Mouse (Mus musculus): ENCODE data around the gene Atf7. TPM values are rescaled to one million over a fixed set of nuclear protein-coding genes. Genes with fewer than 3 reads are reported as not detected.
"Not testable (repeated sequence)": the region's sequence is repeated elsewhere in the genome, so short reads cannot be mapped to it uniquely, and the experiment has no call there.

Gene Atf7
- total and polyA plus RNA-seq, 3 experiments = 49.9 to 77.6 (median 49.9) TPM

DNA sequence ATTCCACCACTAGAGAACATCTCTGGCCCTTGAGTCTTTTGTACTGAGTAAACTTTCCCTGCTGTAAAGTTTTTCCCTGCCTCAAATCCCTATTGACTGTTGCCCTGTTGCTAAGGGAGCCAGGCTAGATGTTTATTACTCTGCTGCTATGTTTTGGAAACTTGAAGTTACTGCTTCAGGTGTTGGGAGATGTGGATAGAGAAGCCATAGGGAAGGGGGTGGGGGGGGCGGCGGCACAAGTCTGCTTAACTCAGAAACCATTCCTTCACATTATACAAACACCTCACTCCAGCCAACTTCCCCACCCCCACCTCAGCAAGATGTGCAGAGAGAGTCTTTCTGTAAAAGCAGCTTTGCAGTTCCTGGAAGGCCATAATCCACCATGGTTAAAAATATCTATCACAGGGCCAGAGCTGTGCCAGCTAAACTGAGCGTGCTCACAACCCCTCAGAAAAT, 32.7 kb upstream of the Atf7 start:
- peak overlapping the region; percentile 11 for H3K9ac ChIP-seq (ENCODE audit: low read depth, low read length)
- 40% methylated on average over 3 of the region's 3 CpGs for WGBS
- DNase-seq = peak in 1 of 2 experiments; percentile 21
- no peaks in the 10 kb centered on the region for H3K27me3 ChIP-seq (ENCODE audit: control insufficient read depth, insufficient read depth, low read length)
- H3K4me3 ChIP-seq = no peak overlapping the region
- intact Hi-C loops (cut with DNase I) = no loop called here
- H3K27ac ChIP-seq = peak overlapping the region; percentile 82
- peaks cover 3% of the 10 kb centered on the region for H3K4me1 ChIP-seq (ENCODE audit: control insufficient read depth, insufficient read depth, low read length)
- no peaks in the 10 kb centered on the region for H3K79me2 ChIP-seq (replicated peaks; ENCODE audit: control insufficient read depth, insufficient read depth, low read length)
- TF ChIP-seq EP300 (IDR thresholded peaks at IDR 0.05; ENCODE audit: insufficient read depth, low read depth, low read length) = no peak
- TF ChIP-seq CTCF (IDR thresholded peaks at IDR 0.05) = no peak
- TF ChIP-seq POLR2A (IDR thresholded peaks at IDR 0.05; ENCODE audit: insufficient read depth, low read depth, low read length) = no peak
- peaks cover 20% of the 10 kb centered on the region for H3K36me3 ChIP-seq (ENCODE audit: control insufficient read depth, insufficient read depth, low read length)

DNA sequence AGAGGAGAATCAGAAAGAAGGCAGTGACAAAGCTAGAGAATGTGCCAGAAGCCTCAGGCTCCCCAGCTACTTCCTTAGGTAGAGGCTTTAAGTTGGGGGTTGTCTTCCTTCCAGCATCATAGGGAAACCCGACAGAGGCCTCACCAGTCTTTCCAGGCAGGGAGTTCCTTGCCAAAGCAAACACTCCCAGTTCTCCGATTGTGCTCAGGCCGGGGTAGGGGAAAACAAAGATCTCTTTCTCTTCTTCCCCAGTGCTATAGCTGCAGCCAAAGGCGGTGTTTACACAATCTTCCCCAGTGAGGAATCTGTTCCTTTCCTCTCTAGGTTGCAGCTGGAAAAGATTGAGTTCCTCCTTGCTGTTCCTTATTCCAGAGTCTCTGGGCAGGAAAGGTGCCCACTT, 31.4 kb upstream of the Atf7 start:
- intact Hi-C loops (cut with DNase I) = no loop called here

GRCm38 (mm10) chr15:102651928-102652660, 26.8 kb upstream of the Atf7 start:
- WGBS = 79% methylated on average over 9 of the region's 9 CpGs
- H3K4me3 ChIP-seq; H3K79me2 ChIP-seq (replicated peaks; ENCODE audit: control insufficient read depth, insufficient read depth, low read length); intact Hi-C loops (cut with DNase I); H3K4me1 ChIP-seq (ENCODE audit: control insufficient read depth, insufficient read depth, low read length); H3K9ac ChIP-seq (ENCODE audit: low read depth, low read length); H3K27me3 ChIP-seq (ENCODE audit: control insufficient read depth, insufficient read depth, low read length); H3K27ac ChIP-seq; H3K36me3 ChIP-seq (ENCODE audit: control insufficient read depth, insufficient read depth, low read length); DNase-seq: not testable (repeated sequence)

More for the DNA sequence above, 31.4 kb upstream of the Atf7 start:
- Histone ChIP-seq H3K9ac (ENCODE audit: low read depth, low read length) (peak overlapping the region; percentile 37; the same call in 1 of the 2 replicates), H3K4me3 (no peak overlapping the region), H3K4me1 (ENCODE audit: control insufficient read depth, insufficient read depth, low read length) (peaks cover 3% of the 10 kb centered on the region), H3K27me3 (ENCODE audit: control insufficient read depth, insufficient read depth, low read length) (no peaks in the 10 kb centered on the region), H3K36me3 (ENCODE audit: control insufficient read depth, insufficient read depth, low read length) (peaks cover 10% of the 10 kb centered on the region), H3K79me2 (replicated peaks; ENCODE audit: control insufficient read depth, insufficient read depth, low read length) (no peaks in the 10 kb centered on the region), H3K27ac (peak overlapping the region; percentile 82)
- DNase-seq = peak; percentile 34 to 53
- TF ChIP-seq EP300 (IDR thresholded peaks at IDR 0.05; ENCODE audit: insufficient read depth, low read depth, low read length) (no peak), POLR2A (IDR thresholded peaks at IDR 0.05; ENCODE audit: insufficient read depth, low read depth, low read length) (no peak), CTCF (IDR thresholded peaks at IDR 0.05) (no peak)
- WGBS = 19% methylated on average over 4 of the region's 4 CpGs

DNA sequence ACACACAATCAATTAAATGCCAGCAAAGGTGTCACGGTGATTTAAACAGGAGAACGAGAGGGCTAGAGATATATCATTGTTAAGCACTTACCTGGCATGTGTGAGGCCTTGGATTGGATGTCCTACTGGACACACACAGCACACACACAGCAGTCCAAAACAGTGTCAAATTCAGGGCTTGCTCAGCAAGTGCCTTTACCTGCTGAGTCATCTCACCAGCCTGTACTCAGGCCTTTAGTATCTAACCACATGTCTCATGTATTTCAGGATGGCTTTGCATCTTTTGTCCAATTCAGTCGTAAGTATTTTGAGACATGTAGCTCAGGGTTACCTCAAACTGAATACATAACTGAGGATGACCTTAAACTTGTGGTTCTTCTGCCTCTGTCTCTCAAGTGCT, 25.8 kb upstream of the Atf7 start:
- TF ChIP-seq POLR2A (IDR thresholded peaks at IDR 0.05; ENCODE audit: insufficient read depth, low read depth, low read length) = no peak
- TF ChIP-seq EP300 (IDR thresholded peaks at IDR 0.05; ENCODE audit: insufficient read depth, low read depth, low read length) = no peak
- no peak for TF ChIP-seq CTCF (IDR thresholded peaks at IDR 0.05)
- H3K27me3 ChIP-seq (ENCODE audit: control insufficient read depth, insufficient read depth, low read length) = no peaks in the 10 kb centered on the region
- DNase-seq = no peak
- 83% methylated on average over 3 of the region's 3 CpGs for WGBS
- H3K79me2 ChIP-seq (replicated peaks; ENCODE audit: control insufficient read depth, insufficient read depth, low read length) = no peaks in the 10 kb centered on the region
- H3K4me1 ChIP-seq (ENCODE audit: control insufficient read depth, insufficient read depth, low read length) = no peaks in the 10 kb centered on the region; the same call in 1 of the 2 replicates
- intact Hi-C loops (cut with DNase I) = no loop called here
- H3K4me3 ChIP-seq = no peak overlapping the region
- H3K27ac ChIP-seq = no peak overlapping the region
- no peak overlapping the region for H3K9ac ChIP-seq (ENCODE audit: low read depth, low read length)
- no peaks in the 10 kb centered on the region for H3K36me3 ChIP-seq (ENCODE audit: control insufficient read depth, insufficient read depth, low read length)

GRCm38 (mm10) chr15:102635817-102636216, 10.6 kb upstream of the Atf7 start:
- DNase-seq = no peak
- no peaks in the 10 kb centered on the region for H3K4me1 ChIP-seq (ENCODE audit: control insufficient read depth, insufficient read depth, low read length)
- no peaks in the 10 kb centered on the region for H3K27me3 ChIP-seq (ENCODE audit: control insufficient read depth, insufficient read depth, low read length)
- no peak overlapping the region for H3K27ac ChIP-seq
- H3K79me2 ChIP-seq (replicated peaks; ENCODE audit: control insufficient read depth, insufficient read depth, low read length) = no peaks in the 10 kb centered on the region
- H3K36me3 ChIP-seq (ENCODE audit: control insufficient read depth, insufficient read depth, low read length) = no peaks in the 10 kb centered on the region
- H3K9ac ChIP-seq (ENCODE audit: low read depth, low read length) = no peak overlapping the region
- TF ChIP-seq EP300 (IDR thresholded peaks at IDR 0.05; ENCODE audit: insufficient read depth, low read depth, low read length) = no peak
- no peak for TF ChIP-seq POLR2A (IDR thresholded peaks at IDR 0.05; ENCODE audit: insufficient read depth, low read depth, low read length)
- no peak for TF ChIP-seq CTCF (IDR thresholded peaks at IDR 0.05)
- intact Hi-C loops (cut with DNase I) = no loop called here
- H3K4me3 ChIP-seq = no peak overlapping the region
- WGBS = 74% methylated on average over 3 of the region's 3 CpGs

DNA sequence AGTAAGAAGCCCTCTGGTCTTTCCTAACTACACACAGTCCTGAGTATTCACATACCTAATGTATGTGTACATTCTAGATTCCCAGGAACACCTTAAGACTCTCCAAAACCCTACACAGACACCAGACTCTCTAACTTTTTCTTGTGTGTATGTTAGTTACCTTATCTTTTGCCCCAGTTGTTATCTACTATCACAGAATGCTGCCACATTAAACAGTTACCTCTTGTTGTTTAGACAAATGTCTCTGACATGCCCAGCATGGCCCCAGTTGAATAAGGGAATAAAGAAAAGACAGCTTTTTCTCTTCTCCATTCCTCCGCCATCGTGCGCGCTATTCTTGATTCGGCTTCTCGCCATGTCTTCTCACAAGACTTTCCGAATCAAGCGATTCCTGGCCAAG, 9.4 kb upstream of the Atf7 start:
- no peaks in the 10 kb centered on the region for H3K36me3 ChIP-seq (ENCODE audit: control insufficient read depth, insufficient read depth, low read length)
- no peak overlapping the region for H3K27ac ChIP-seq
- DNase-seq = no peak
- 92% methylated on average over 8 of the region's 8 CpGs for WGBS
- H3K27me3 ChIP-seq (ENCODE audit: control insufficient read depth, insufficient read depth, low read length) = no peaks in the 10 kb centered on the region
- H3K4me3 ChIP-seq = no peak overlapping the region
- no peaks in the 10 kb centered on the region for H3K79me2 ChIP-seq (replicated peaks; ENCODE audit: control insufficient read depth, insufficient read depth, low read length)
- no peaks in the 10 kb centered on the region for H3K4me1 ChIP-seq (ENCODE audit: control insufficient read depth, insufficient read depth, low read length)
- no peak overlapping the region for H3K9ac ChIP-seq (ENCODE audit: low read depth, low read length)
- intact Hi-C loops (cut with DNase I) = no loop called here
- no peak for TF ChIP-seq EP300 (IDR thresholded peaks at IDR 0.05; ENCODE audit: insufficient read depth, low read depth, low read length)
- TF ChIP-seq POLR2A (IDR thresholded peaks at IDR 0.05; ENCODE audit: insufficient read depth, low read depth, low read length) = no peak
- TF ChIP-seq CTCF (IDR thresholded peaks at IDR 0.05) = no peak

Measured in heart, adult 2 months (tissue).